Mouse (Mus musculus): ENCODE measurements around the gene Alox12.

- TF ChIP-seq POLR2A (IDR thresholded peaks at IDR 0.05; ENCODE audit: borderline replicate concordance, control insufficient read depth, low read depth, low read length): no peak
- TF ChIP-seq CTCF (IDR thresholded peaks at IDR 0.05; ENCODE audit: control insufficient read depth, insufficient read depth, low read length): no peak
Measured at GRCm38 (mm10) chr11:70211972-70212371, 43.2 kb downstream of the Alox12 start.
